Comparison of ENCODE assay signal across 8 mouse cellular contexts in genomic region chr19:10100631-10101071, GRCm38 (mm10). TPM values are rescaled to one million over a fixed set of nuclear protein-coding genes. Genes with fewer than 3 reads are reported as not detected.
A peak's percentile ranks its signal among the peaks of the same experiment; 100 is the strongest.
DNase-seq lines count a peak whose midpoint lies in the region; ATAC-seq lines count a peak whose summit lies in the region.

No protein-coding gene starts in this region.

- H3K9me3 ChIP-seq in hindbrain, embryonic 15.5 days: no peaks in the 10 kb centered on the region

- under 1% methylated on average over 21 of the region's 21 CpGs for WGBS in hindbrain, embryonic 15.5 days

- H3K9ac ChIP-seq in hindbrain, embryonic 15.5 days: peak overlapping the region; percentile 84

- H3K36me3 ChIP-seq in hindbrain, embryonic 15.5 days: peaks cover 4% of the 10 kb centered on the region; the same call in 1 of the 2 replicates

- peak overlapping the region; percentile 74 for H3K4me2 ChIP-seq in hindbrain, embryonic 15.5 days

- peak overlapping the region; percentile 96 for H3K27ac ChIP-seq in hindbrain, embryonic 15.5 days (replicated peaks)

- H3K4me1 ChIP-seq in hindbrain, embryonic 15.5 days (replicated peaks): peaks cover 56% of the 10 kb centered on the region

- DNase-seq in ZHBTc4 (ENCODE audit: low read depth, low spot score): peak; percentile 87
- peak; percentile 35 to 51 for DNase-seq in cerebellum, postnatal 36 days
- peak; percentile 55 for DNase-seq in gastrocnemius, adult 18-20 months (ENCODE audit: low spot score)
- peak; percentile 35 for DNase-seq in left cerebral cortex, adult 11 months (ENCODE audit: low spot score)
- peak; percentile 88 for DNase-seq in lung, postnatal 36 days
- DNase-seq in right cerebral cortex, adult 18-20 months: peak; percentile 60
- DNase-seq in urinary bladder, postnatal 10 days (ENCODE audit: low spot score): peak; percentile 63

- no peaks in the 10 kb centered on the region for H3K27me3 ChIP-seq in hindbrain, embryonic 15.5 days

- ATAC-seq in hindbrain, embryonic 15.5 days (ENCODE audit: low FRiP score, low read depth): peak; percentile 44

- H3K4me3 ChIP-seq in hindbrain, embryonic 15.5 days: peak overlapping the region; percentile 75

RNA-seq across cellular contexts. Expression of gene Fads2, which starts 0.9 kb away (rescaled TPM):
- total RNA-seq in gastrocnemius, adult 18-20 months (2021): 1 to 10 TPM; 1.8 to 2.4 TPM
- polyA plus RNA-seq in hindbrain, embryonic 15.5 days (2015; fragmentation: Nextera tagmentation; extraction: Ambion mirVana): 218 and 229 TPM in 2 replicates

RNA-seq across cellular contexts. Expression of gene Fads3, which starts 59.3 kb away (rescaled TPM):
- total RNA-seq in gastrocnemius, adult 18-20 months (2021): 1 to 10 TPM; 2.2 to 5.7 TPM
- 31.4 and 32.8 TPM in 2 replicates for polyA plus RNA-seq in hindbrain, embryonic 15.5 days (2015; fragmentation: Nextera tagmentation; extraction: Ambion mirVana)

Comparison
In these comparisons a context has a peak if more than half of its experiments do, and no peak if none do; other contexts are left out.
1. Peak in every context shown above with its lines: DNase-seq, ATAC-seq, H3K4me3 ChIP-seq and H3K27ac ChIP-seq.
2. DNase-seq: peak in every context shown above with its lines; median percentile 88 in lung, postnatal 36 days; 87 in ZHBTc4; 63 in urinary bladder, postnatal 10 days; 60 in right cerebral cortex, adult 18-20 months; 55 in gastrocnemius, adult 18-20 months; 43 in cerebellum, postnatal 36 days; 35 in left cerebral cortex, adult 11 months.